Mouse (Mus musculus) cerebellum, adult 2 months (tissue): Measurements from ENCODE around the gene Qars.

ENCODE experiments used
- CTCF ChIP-seq: fragments of 200-500 bp; IDR thresholded peaks from 2 replicates; pipeline ENCODE4 v1.5.1; 2011; ENCODE audit warnings: low read depth, mild to moderate bottlenecking, control low read depth, low read length, moderate library complexity, borderline replicate concordance; ENCODE audit not compliant: insufficient read depth
- POLR2A ChIP-seq: fragments of 200-500 bp; IDR thresholded peaks from 2 replicates; pipeline ENCODE4 v1.6.1; 2011; ENCODE audit warnings: low read length, control low read depth, borderline replicate concordance; ENCODE audit not compliant: insufficient read depth

GRCm38 (mm10) chr9:108480813-108481519, 26.5 kb upstream of the Qars start:
- TF ChIP-seq CTCF, result no peak
- TF ChIP-seq POLR2A, result no peak
